Mouse (Mus musculus): ENCODE results near the gene Amn. TPM values are rescaled to one million over a fixed set of nuclear protein-coding genes. Genes with fewer than 3 reads are reported as not detected.

Gene Amn
- polyA plus RNA-seq, 1 experiment from 2014 or later = 16.3 TPM

- peak overlapping the region; percentile 72 for H3K4me2 ChIP-seq (ENCODE audit: low read depth, low read length)
- 0 out of 2 replicates have a peak, but pooled peaks cover 3% of the 10 kb centered on the region for H3K9me3 ChIP-seq (replicated peaks; ENCODE audit: control insufficient read depth, low read length)
- peak overlapping the region; percentile 48; the same call in 1 of the 2 replicates for H3K9ac ChIP-seq (ENCODE audit: low read length)
- ATAC-seq (ENCODE audit: insufficient read depth, low FRiP score) = no peak
- H3K4me3 ChIP-seq (replicated peaks; ENCODE audit: low read length) = peak overlapping the region; percentile 46
- H3K4me1 ChIP-seq (ENCODE audit: control insufficient read depth, insufficient read depth, low read length) = peaks cover 20% of the 10 kb centered on the region
- H3K27ac ChIP-seq (ENCODE audit: low read length) = no peak overlapping the region
- peaks cover 74% of the 10 kb centered on the region for H3K27me3 ChIP-seq (ENCODE audit: control insufficient read depth, insufficient read depth, low read length)
- H3K36me3 ChIP-seq (ENCODE audit: control insufficient read depth, insufficient read depth, low read length) = no peaks in the 10 kb centered on the region
- WGBS = 2% methylated on average over 28 of the region's 28 CpGs
These were observed 3.1 kb downstream of the Amn start for GRCm38 (mm10) chr12:111274006-111274405.

DNA sequence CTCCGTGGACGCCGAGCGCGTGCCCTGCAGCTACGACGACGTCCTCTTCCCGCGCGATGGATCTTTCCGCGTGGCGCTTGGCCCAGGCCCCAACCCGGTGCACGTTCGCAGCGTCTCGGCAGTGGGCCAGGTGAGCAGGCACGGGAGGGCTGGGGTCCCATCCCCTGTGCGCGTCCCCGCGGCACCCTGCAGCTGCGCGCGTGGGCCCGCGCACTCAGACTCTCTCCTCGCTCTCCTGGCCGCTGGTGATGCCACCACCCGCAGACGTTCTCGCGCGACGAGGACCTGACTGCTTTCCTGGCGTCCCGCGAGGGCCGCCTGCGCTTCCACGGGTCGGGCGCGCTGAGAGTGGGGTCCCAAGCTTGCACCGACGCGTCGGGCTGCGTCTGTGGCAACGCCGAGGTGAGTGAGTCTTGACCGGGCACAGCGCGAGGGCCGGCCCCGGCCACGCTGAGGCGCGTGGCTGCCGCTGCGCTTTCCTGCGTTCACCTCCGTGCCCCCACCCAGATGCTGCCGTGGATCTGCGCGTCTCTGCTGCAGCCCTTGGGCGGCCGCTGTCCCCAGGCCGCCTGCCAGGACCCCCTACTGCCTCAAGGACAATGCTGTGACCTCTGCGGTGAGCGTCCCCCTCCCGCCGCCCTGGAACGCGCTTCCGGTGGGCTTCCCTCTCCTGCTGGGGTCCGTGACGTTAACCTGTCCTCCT lies 3.7 kb downstream of the Amn start:
- H3K27ac ChIP-seq (ENCODE audit: low read length) = no peak overlapping the region
- H3K4me1 ChIP-seq (ENCODE audit: control insufficient read depth, insufficient read depth, low read length) = peaks cover 20% of the 10 kb centered on the region
- 0 out of 2 replicates have a peak, but pooled peaks cover 4% of the 10 kb centered on the region for H3K9me3 ChIP-seq (replicated peaks; ENCODE audit: control insufficient read depth, low read length)
- H3K4me2 ChIP-seq (ENCODE audit: low read depth, low read length) = peak overlapping the region; percentile 72
- H3K36me3 ChIP-seq (ENCODE audit: control insufficient read depth, insufficient read depth, low read length) = no peaks in the 10 kb centered on the region
- WGBS = 3% methylated on average over 80 of the region's 80 CpGs
- H3K9ac ChIP-seq (ENCODE audit: low read length) = peak overlapping the region; percentile 48
- ATAC-seq (ENCODE audit: insufficient read depth, low FRiP score) = no peak
- peak overlapping the region; percentile 46 for H3K4me3 ChIP-seq (replicated peaks; ENCODE audit: low read length)
- peaks cover 74% of the 10 kb centered on the region for H3K27me3 ChIP-seq (ENCODE audit: control insufficient read depth, insufficient read depth, low read length)

DNA sequence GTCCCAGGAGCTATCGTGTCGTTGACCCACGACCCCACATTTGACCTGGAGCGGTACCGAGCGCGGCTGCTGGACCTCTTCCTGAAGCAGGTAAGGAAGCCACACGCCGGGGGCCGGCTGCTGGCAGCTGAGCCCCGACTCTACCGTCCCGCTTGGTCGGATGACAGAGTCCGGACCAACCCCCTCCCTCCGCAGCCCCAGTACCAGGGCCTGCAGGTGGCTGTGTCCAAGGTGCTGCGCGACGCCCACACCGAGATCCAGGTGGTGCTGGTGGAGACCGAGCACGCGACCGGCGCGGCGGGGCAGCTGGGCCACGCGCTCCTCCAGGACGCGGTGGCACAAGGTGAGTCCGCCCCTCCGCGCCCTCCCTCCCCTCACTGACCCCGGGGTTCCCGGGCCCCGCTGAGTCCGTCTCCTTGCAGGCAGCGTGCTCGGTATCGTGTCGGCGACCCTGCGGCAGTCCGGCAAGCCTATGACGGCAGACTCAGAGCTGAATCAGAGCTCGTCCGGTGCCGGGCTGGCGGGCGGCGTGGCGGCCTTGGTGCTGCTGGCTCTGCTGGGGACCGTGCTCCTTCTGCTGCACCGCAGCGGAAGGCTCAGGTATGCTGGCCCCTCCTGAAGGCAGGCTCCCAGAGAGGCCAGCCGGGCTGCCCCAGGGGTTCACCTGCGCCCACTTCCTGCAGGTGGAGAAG lies 4.4 kb downstream of the Amn start:
- WGBS = 1% methylated on average over 57 of the region's 58 CpGs
- Histone ChIP-seq H3K9me3 (replicated peaks; ENCODE audit: control insufficient read depth, low read length) (0 out of 2 replicates have a peak, but pooled peaks cover 4% of the 10 kb centered on the region), H3K27ac (ENCODE audit: low read length) (no peak overlapping the region), H3K4me2 (ENCODE audit: low read depth, low read length) (peak overlapping the region; percentile 72), H3K36me3 (ENCODE audit: control insufficient read depth, insufficient read depth, low read length) (no peaks in the 10 kb centered on the region), H3K4me1 (ENCODE audit: control insufficient read depth, insufficient read depth, low read length) (peaks cover 20% of the 10 kb centered on the region), H3K27me3 (ENCODE audit: control insufficient read depth, insufficient read depth, low read length) (peaks cover 68% of the 10 kb centered on the region), H3K4me3 (replicated peaks; ENCODE audit: low read length) (peak overlapping the region; percentile 46), H3K9ac (ENCODE audit: low read length) (peak overlapping the region; percentile 35; the same call in 1 of the 2 replicates)
- ATAC-seq (ENCODE audit: insufficient read depth, low FRiP score) = 0 out of 2 replicates have a peak, but pooled peaks have one; percentile 12

DNA sequence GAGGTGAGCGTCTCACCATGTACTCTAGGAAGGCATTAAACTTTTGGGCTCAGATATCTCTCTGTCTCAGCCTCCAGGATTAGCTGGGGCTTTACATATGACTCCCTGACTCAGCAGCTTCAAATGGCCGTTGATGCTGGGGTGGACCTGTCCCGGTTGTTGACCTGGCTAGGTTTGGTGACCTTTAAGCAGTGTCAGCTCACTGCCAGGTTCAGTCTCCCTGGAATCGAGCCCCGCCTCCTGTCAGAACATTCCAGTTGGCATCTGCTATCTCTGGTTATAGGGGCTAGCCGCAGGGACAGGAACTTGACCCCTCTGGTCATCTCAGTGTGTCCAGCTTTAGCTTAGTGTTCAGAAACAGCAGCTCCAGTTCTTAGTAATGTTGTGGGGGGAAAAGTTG lies 5.5 kb downstream of the Amn start:
- Histone ChIP-seq H3K4me2 (ENCODE audit: low read depth, low read length) (no peak overlapping the region), H3K4me3 (replicated peaks; ENCODE audit: low read length) (no peak overlapping the region), H3K9me3 (replicated peaks; ENCODE audit: control insufficient read depth, low read length) (0 out of 2 replicates have a peak, but pooled peaks cover 4% of the 10 kb centered on the region), H3K27me3 (ENCODE audit: control insufficient read depth, insufficient read depth, low read length) (peaks cover 58% of the 10 kb centered on the region), H3K9ac (ENCODE audit: low read length) (no peak overlapping the region), H3K27ac (ENCODE audit: low read length) (no peak overlapping the region), H3K4me1 (ENCODE audit: control insufficient read depth, insufficient read depth, low read length) (peaks cover 20% of the 10 kb centered on the region), H3K36me3 (ENCODE audit: control insufficient read depth, insufficient read depth, low read length) (no peaks in the 10 kb centered on the region)
- no peak for ATAC-seq (ENCODE audit: insufficient read depth, low FRiP score)
- WGBS = 46% methylated on average over 6 of the region's 6 CpGs

DNA sequence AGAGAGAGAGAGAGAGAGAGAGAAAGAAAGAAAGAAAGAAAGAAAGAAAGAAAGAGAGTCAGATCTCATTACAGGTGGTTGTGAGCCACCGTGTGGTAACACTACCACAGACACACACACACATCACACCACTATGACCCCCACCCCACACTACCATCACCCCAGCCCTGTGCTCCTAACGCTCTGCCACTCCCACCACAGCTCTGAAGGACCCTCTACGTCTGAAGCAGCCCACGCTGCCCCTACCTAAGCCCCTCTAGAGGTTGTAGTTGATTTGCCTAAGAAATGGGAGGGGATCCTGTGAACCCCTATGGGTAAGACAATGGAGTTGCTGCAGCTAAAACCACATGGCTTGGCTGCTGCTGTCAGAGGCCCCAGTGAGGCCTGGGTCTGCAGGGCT lies 12.7 kb downstream of the Amn start:
- 0 out of 2 replicates have a peak, but pooled peaks cover 4% of the 10 kb centered on the region for H3K9me3 ChIP-seq (replicated peaks; ENCODE audit: control insufficient read depth, low read length)
- H3K4me1 ChIP-seq (ENCODE audit: control insufficient read depth, insufficient read depth, low read length) = peaks cover 3% of the 10 kb centered on the region; the same call in 1 of the 2 replicates
- no peak overlapping the region for H3K4me3 ChIP-seq (replicated peaks; ENCODE audit: low read length)
- H3K27ac ChIP-seq (ENCODE audit: low read length) = no peak overlapping the region
- no peak for ATAC-seq (ENCODE audit: insufficient read depth, low FRiP score)
- H3K9ac ChIP-seq (ENCODE audit: low read length) = no peak overlapping the region
- H3K36me3 ChIP-seq (ENCODE audit: control insufficient read depth, insufficient read depth, low read length) = no peaks in the 10 kb centered on the region
- no peaks in the 10 kb centered on the region for H3K27me3 ChIP-seq (ENCODE audit: control insufficient read depth, insufficient read depth, low read length)
- H3K4me2 ChIP-seq (ENCODE audit: low read depth, low read length) = no peak overlapping the region
- 79% methylated on average over 4 of the region's 4 CpGs for whole genome bisulfite sequencing

DNA sequence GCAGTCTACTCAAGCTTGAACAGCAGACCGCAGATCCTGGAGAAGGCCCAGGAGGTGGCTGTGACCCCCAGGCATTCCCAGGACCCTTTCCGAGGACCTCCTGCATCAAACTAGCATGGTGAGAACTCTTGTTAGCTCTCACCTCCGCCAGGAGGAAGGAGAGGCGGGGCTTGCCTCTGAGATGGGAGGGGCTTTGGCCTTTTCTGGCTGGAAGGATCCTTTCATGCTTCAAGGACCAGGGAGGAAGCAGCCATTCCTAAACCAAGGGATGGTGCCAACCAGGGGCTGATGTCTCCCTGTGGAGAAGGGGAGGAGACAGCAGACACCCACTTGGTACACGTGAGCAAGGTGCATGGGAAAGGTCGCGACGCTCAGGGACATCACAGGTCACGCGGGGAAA lies 13.6 kb downstream of the Amn start:
- H3K27me3 ChIP-seq (ENCODE audit: control insufficient read depth, insufficient read depth, low read length) = no peaks in the 10 kb centered on the region
- ATAC-seq (ENCODE audit: insufficient read depth, low FRiP score) = no peak
- no peak overlapping the region for H3K9ac ChIP-seq (ENCODE audit: low read length)
- no peaks in the 10 kb centered on the region for H3K9me3 ChIP-seq (replicated peaks; ENCODE audit: control insufficient read depth, low read length)
- H3K4me3 ChIP-seq (replicated peaks; ENCODE audit: low read length) = no peak overlapping the region
- WGBS = 30% methylated on average over 10 of the region's 10 CpGs
- H3K4me2 ChIP-seq (ENCODE audit: low read depth, low read length) = peak overlapping the region; percentile 17
- no peak overlapping the region for H3K27ac ChIP-seq (ENCODE audit: low read length)
- peaks cover 3% of the 10 kb centered on the region; the same call in 1 of the 2 replicates for H3K4me1 ChIP-seq (ENCODE audit: control insufficient read depth, insufficient read depth, low read length)
- no peaks in the 10 kb centered on the region for H3K36me3 ChIP-seq (ENCODE audit: control insufficient read depth, insufficient read depth, low read length)

GRCm38 (mm10) chr12:111293025-111293424 lies 22.1 kb downstream of the Amn start:
- no peaks in the 10 kb centered on the region for H3K9me3 ChIP-seq (replicated peaks; ENCODE audit: control insufficient read depth, low read length)
- no peak overlapping the region for H3K27ac ChIP-seq (ENCODE audit: low read length)
- ATAC-seq (ENCODE audit: insufficient read depth, low FRiP score) = no peak
- H3K9ac ChIP-seq (ENCODE audit: low read length) = no peak overlapping the region
- H3K4me3 ChIP-seq (replicated peaks; ENCODE audit: low read length) = no peak overlapping the region
- no peaks in the 10 kb centered on the region for H3K27me3 ChIP-seq (ENCODE audit: control insufficient read depth, insufficient read depth, low read length)
- WGBS = 93% methylated on average over 12 of the region's 12 CpGs
- no peak overlapping the region for H3K4me2 ChIP-seq (ENCODE audit: low read depth, low read length)
- no peaks in the 10 kb centered on the region for H3K4me1 ChIP-seq (ENCODE audit: control insufficient read depth, insufficient read depth, low read length)
- peaks cover 46% of the 10 kb centered on the region for H3K36me3 ChIP-seq (ENCODE audit: control insufficient read depth, insufficient read depth, low read length)

DNA sequence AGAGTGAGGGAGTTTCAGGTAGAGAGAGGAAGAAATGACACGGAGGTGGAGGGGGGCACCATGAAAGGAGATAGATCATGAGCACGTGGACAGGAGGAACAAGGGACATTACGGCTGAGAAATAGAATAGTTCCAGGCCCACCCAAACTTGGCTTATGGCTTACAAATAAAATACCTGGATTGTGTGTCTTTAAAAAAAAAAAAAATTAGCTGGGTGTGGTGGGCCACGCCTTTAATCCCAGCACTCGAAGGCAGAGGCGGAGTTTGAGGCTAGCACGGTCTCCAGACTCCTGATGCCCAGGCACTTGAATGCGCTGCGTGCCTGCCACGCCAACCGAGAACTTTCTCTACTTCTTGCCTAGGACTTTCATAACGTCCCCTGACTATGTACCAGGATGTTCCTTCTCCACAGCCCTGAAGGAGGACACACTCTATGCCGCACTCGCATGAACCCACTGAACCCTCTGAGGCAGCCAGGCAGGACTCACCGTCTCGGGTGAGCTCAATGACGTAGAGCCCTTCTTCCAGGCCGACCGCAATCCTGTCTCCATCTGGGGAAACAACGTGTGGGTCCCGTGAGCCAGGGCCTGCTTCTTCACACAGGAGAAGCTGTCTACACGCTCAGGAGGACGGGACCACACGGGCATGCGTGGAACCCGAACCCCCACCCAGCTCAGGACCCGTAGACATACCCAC lies 30.6 kb downstream of the Amn start:
- no peak for ATAC-seq (ENCODE audit: insufficient read depth, low FRiP score)
- 90% methylated on average over 27 of the region's 27 CpGs for WGBS
- H3K36me3 ChIP-seq (ENCODE audit: control insufficient read depth, insufficient read depth, low read length) = peaks cover 36% of the 10 kb centered on the region

DNA sequence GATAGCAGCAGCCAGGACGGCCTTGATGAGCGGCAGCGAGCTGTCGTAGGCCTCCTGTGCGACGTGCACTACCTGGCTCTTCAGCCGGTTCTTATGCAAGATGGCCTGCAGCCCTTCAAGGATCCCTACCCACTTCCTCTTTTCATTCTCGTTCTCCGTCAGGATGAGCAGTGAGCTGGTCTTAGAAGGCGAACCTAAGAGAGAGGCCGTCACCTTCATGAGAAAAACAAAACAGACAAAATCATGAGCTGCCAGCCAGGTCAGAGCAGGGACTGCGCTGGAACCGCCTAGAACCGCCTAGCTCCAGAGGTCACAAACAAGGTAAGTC lies 31.1 kb downstream of the Amn start:
- Histone ChIP-seq H3K4me2 (ENCODE audit: low read depth, low read length) (no peak overlapping the region), H3K36me3 (ENCODE audit: control insufficient read depth, insufficient read depth, low read length) (peaks cover 36% of the 10 kb centered on the region), H3K27ac (ENCODE audit: low read length) (no peak overlapping the region), H3K4me3 (replicated peaks; ENCODE audit: low read length) (no peak overlapping the region), H3K27me3 (ENCODE audit: control insufficient read depth, insufficient read depth, low read length) (no peaks in the 10 kb centered on the region), H3K9me3 (replicated peaks; ENCODE audit: control insufficient read depth, low read length) (no peaks in the 10 kb centered on the region), H3K9ac (ENCODE audit: low read length) (no peak overlapping the region), H3K4me1 (ENCODE audit: control insufficient read depth, insufficient read depth, low read length) (no peaks in the 10 kb centered on the region)
- 91% methylated on average over 14 of the region's 14 CpGs for WGBS
- no peak for ATAC-seq (ENCODE audit: insufficient read depth, low FRiP score)

More for the DNA sequence above, 30.6 kb downstream of the Amn start:
- no peak overlapping the region for H3K9ac ChIP-seq (ENCODE audit: low read length)
- no peak overlapping the region for H3K4me2 ChIP-seq (ENCODE audit: low read depth, low read length)
- H3K4me3 ChIP-seq (replicated peaks; ENCODE audit: low read length) = no peak overlapping the region
- H3K27ac ChIP-seq (ENCODE audit: low read length) = no peak overlapping the region
- H3K27me3 ChIP-seq (ENCODE audit: control insufficient read depth, insufficient read depth, low read length) = no peaks in the 10 kb centered on the region
- H3K9me3 ChIP-seq (replicated peaks; ENCODE audit: control insufficient read depth, low read length) = no peaks in the 10 kb centered on the region
- H3K4me1 ChIP-seq (ENCODE audit: control insufficient read depth, insufficient read depth, low read length) = no peaks in the 10 kb centered on the region
